Mouse (Mus musculus) large intestine, adult 2 months (tissue): ENCODE measurements at regions not wholly inside any gene's neighbourhood (a gene's known extent, or its start where the extent isn't known, plus 50 kb on each side); places are given as distances from the start of the nearest gene placed in this dataset.

ENCODE experiments used
- DNase-seq: peaks from one replicate; pipeline ENCODE4 v3.0.0-alpha.2; 2012; ENCODE audit warnings: low read depth, low spot score
- WGBS: fragments of 180-500 bp; shearing (Covaris S2); methylation state at CpG from one replicate; pipeline ENCODE4 v1.1.7; 2018; 5-methylcytosine and 5-hydroxymethylcytosine counted together

- WGBS, result 35% methylated on average over 12 of the region's 12 CpGs
- peak; percentile 16 for DNase-seq
Measured at GRCm38 (mm10) chr12:17113465-17114177, 63.1 kb downstream of the Kcnf1 start.

- 36% methylated on average over 7 of the region's 7 CpGs for WGBS
- no peak for DNase-seq
Measured at GRCm38 (mm10) chr12:17112781-17113464, 63.8 kb downstream of the Kcnf1 start.

GRCm38 (mm10) chr12:17106220-17106619, 70.5 kb downstream of the Kcnf1 start:
- DNase-seq, result no peak
- 68% methylated on average over 1 of the region's 1 CpGs for WGBS

GRCm38 (mm10) chr12:17105057-17105712, 71.5 kb downstream of the Kcnf1 start:
- 69% methylated on average over 6 of the region's 6 CpGs for WGBS

GRCm38 (mm10) chr12:17101842-17102241, 74.8 kb downstream of the Kcnf1 start:
- WGBS, result 90% methylated on average over 3 of the region's 3 CpGs
- DNase-seq, result no peak

More at GRCm38 (mm10) chr12:17105057-17105712, 71.5 kb downstream of the Kcnf1 start:
- no peak for DNase-seq

- WGBS, result 70% methylated on average over 15 of the region's 15 CpGs
Measured at GRCm38 (mm10) chr12:17097800-17098271, 78.9 kb downstream of the Kcnf1 start.

GRCm38 (mm10) chr12:17094758-17095157, 81.9 kb downstream of the Kcnf1 start:
- DNase-seq, result no peak
- 93% methylated on average over 4 of the region's 4 CpGs for WGBS

More at GRCm38 (mm10) chr12:17097800-17098271, 78.9 kb downstream of the Kcnf1 start:
- DNase-seq, result no peak

GRCm38 (mm10) chr12:17093772-17094171, 82.2 kb upstream of the 2410004P03Rik start:
- no peak for DNase-seq
- WGBS, result 56% methylated on average over 3 of the region's 3 CpGs

GRCm38 (mm10) chr12:17091058-17091457, 79.5 kb upstream of the 2410004P03Rik start:
- DNase-seq, result no peak
- 77% methylated on average over 10 of the region's 10 CpGs for WGBS

GRCm38 (mm10) chr12:17089710-17090339, 78.3 kb upstream of the 2410004P03Rik start:
- no peak for DNase-seq
- 38% methylated on average over 7 of the region's 7 CpGs for WGBS

- 35% methylated on average over 3 of the region's 3 CpGs for WGBS
- DNase-seq, result no peak
Measured at GRCm38 (mm10) chr12:17087388-17087787, 75.9 kb upstream of the 2410004P03Rik start.

GRCm38 (mm10) chr12:17085209-17085574, 73.7 kb upstream of the 2410004P03Rik start:
- 57% methylated on average over 5 of the region's 5 CpGs for WGBS
- DNase-seq, result no peak

- DNase-seq, result no peak
- 81% methylated on average over 9 of the region's 9 CpGs for WGBS
Measured at GRCm38 (mm10) chr12:17084499-17085208, 73.1 kb upstream of the 2410004P03Rik start.

GRCm38 (mm10) chr12:17071691-17072454, 60.3 kb upstream of the 2410004P03Rik start:
- 86% methylated on average over 15 of the region's 15 CpGs for WGBS
- DNase-seq, result no peak

- no peak for DNase-seq
- WGBS, result 75% methylated on average over 9 of the region's 9 CpGs
Measured at GRCm38 (mm10) chr12:17069808-17070207, 58.3 kb upstream of the 2410004P03Rik start.

- DNase-seq, result no peak
- 72% methylated on average over 5 of the region's 5 CpGs for WGBS
Measured at GRCm38 (mm10) chr12:17069161-17069560, 57.6 kb upstream of the 2410004P03Rik start.

GRCm38 (mm10) chr12:17063920-17064319, 52.4 kb upstream of the 2410004P03Rik start:
- 44% methylated on average over 5 of the region's 5 CpGs for WGBS
- DNase-seq, result no peak
